In genomic region chr8:93868486-93869221, GRCm38 (mm10) we compare ENCODE assay signal across 21 mouse cellular contexts. TPM values are rescaled to one million over a fixed set of nuclear protein-coding genes. Genes with fewer than 3 reads are reported as not detected.
A peak's percentile ranks its signal among the peaks of the same experiment; 100 is the strongest.
DNase-seq lines count a peak whose midpoint lies in the region; ATAC-seq lines count a peak whose summit lies in the region.
"Had no signal": no experiment of that assay in that cellular context is flagged by ENCODE, and none has a peak within 500 bp of the region (broad histone marks: within the 10 kb centered on the region; RNA-seq: fewer than 3 reads in every experiment).

No protein-coding gene starts in this region.

- H3K4me3 ChIP-seq in midbrain, embryonic 11.5 days (ENCODE audit: low read depth, low read length), result no peak overlapping the region
- no peak overlapping the region for H3K4me3 ChIP-seq in midbrain, embryonic 16.5 days (ENCODE audit: low read depth, low read length)
- H3K4me3 ChIP-seq in heart, embryonic 10.5 days, result no peak overlapping the region
- H3K4me3 ChIP-seq: embryonic facial prominence, embryonic 10.5 days; forebrain, embryonic 13.5 days; gastrocnemius, adult 2 months; heart, embryonic 15.5 days; hindbrain, embryonic 10.5 days; intestine, embryonic 15.5 days had no signal

- no peaks in the 10 kb centered on the region for H3K27me3 ChIP-seq in midbrain, embryonic 11.5 days (ENCODE audit: control insufficient read depth, insufficient read depth, low read length)
- H3K27me3 ChIP-seq in midbrain, embryonic 16.5 days (ENCODE audit: control insufficient read depth, insufficient read depth, low read depth, low read length), result no peaks in the 10 kb centered on the region
- H3K27me3 ChIP-seq in heart, embryonic 10.5 days (ENCODE audit: insufficient read depth, poor library complexity, severe bottlenecking), result no peaks in the 10 kb centered on the region
- H3K27me3 ChIP-seq: forebrain, embryonic 13.5 days; heart, embryonic 15.5 days; intestine, embryonic 15.5 days had no signal

- no peak for ATAC-seq in midbrain, embryonic 11.5 days (ENCODE audit: low FRiP score)
- ATAC-seq in midbrain, embryonic 16.5 days, result no peak
- ATAC-seq in megakaryocyte, adult 5-6 weeks (ENCODE audit: poor library complexity, severe bottlenecking), result no peak
- ATAC-seq: forebrain, embryonic 13.5 days; forebrain, postnatal 0 days; intestine, embryonic 15.5 days had no signal

- no peak overlapping the region for H3K4me2 ChIP-seq in midbrain, embryonic 11.5 days
- no peak overlapping the region for H3K4me2 ChIP-seq in midbrain, embryonic 16.5 days (ENCODE audit: low read length)
- H3K4me2 ChIP-seq: forebrain, embryonic 13.5 days; heart, embryonic 15.5 days; hindbrain, embryonic 14.5 days; intestine, embryonic 15.5 days had no signal

- H3K4me1 ChIP-seq in midbrain, embryonic 11.5 days (ENCODE audit: control insufficient read depth, insufficient read depth, low read length), result no peaks in the 10 kb centered on the region
- H3K4me1 ChIP-seq in midbrain, embryonic 16.5 days (ENCODE audit: control insufficient read depth, insufficient read depth, low read length), result no peaks in the 10 kb centered on the region
- H3K4me1 ChIP-seq in heart, embryonic 10.5 days, result peaks cover 28% of the 10 kb centered on the region; the same call in 1 of the 2 replicates
- H3K4me1 ChIP-seq: embryonic facial prominence, embryonic 10.5 days; hindbrain, embryonic 10.5 days; intestine, embryonic 15.5 days had no signal

- no peak overlapping the region for H3K27ac ChIP-seq in midbrain, embryonic 11.5 days (ENCODE audit: low read depth, low read length)
- H3K27ac ChIP-seq in midbrain, embryonic 16.5 days (ENCODE audit: low read length), result no peak overlapping the region
- peak overlapping the region; percentile 4; the same call in 1 of the 2 replicates for H3K27ac ChIP-seq in heart, embryonic 10.5 days
- H3K27ac ChIP-seq: embryonic facial prominence, embryonic 10.5 days; forebrain, embryonic 13.5 days; gastrocnemius, adult 2 months; heart, embryonic 15.5 days; hindbrain, embryonic 10.5 days; hindbrain, embryonic 14.5 days; intestine, embryonic 15.5 days had no signal

- H3K36me3 ChIP-seq in midbrain, embryonic 11.5 days (ENCODE audit: control insufficient read depth, insufficient read depth, low read length), result no peaks in the 10 kb centered on the region
- no peaks in the 10 kb centered on the region for H3K36me3 ChIP-seq in midbrain, embryonic 16.5 days (ENCODE audit: control insufficient read depth, insufficient read depth, low read length)
- H3K36me3 ChIP-seq in heart, embryonic 10.5 days, result no peaks in the 10 kb centered on the region
- H3K36me3 ChIP-seq: embryonic facial prominence, embryonic 10.5 days; heart, embryonic 15.5 days; hindbrain, embryonic 10.5 days; intestine, embryonic 15.5 days had no signal

- intact Hi-C loops in heart, postnatal 14 days (cut with DNase I), result no loop called here

- H3K9me3 ChIP-seq in midbrain, embryonic 11.5 days (ENCODE audit: control insufficient read depth, low read length), result no peaks in the 10 kb centered on the region
- no peaks in the 10 kb centered on the region for H3K9me3 ChIP-seq in midbrain, embryonic 16.5 days (replicated peaks; ENCODE audit: control insufficient read depth, low read length, poor library complexity, severe bottlenecking)
- H3K9me3 ChIP-seq in heart, embryonic 10.5 days, result no peaks in the 10 kb centered on the region
- H3K9me3 ChIP-seq: embryonic facial prominence, embryonic 10.5 days; forebrain, embryonic 13.5 days; heart, embryonic 15.5 days; hindbrain, embryonic 10.5 days; intestine, embryonic 15.5 days had no signal

- 83% methylated on average over 5 of the region's 5 CpGs for WGBS in midbrain, embryonic 11.5 days
- 85% methylated on average over 5 of the region's 5 CpGs for WGBS in midbrain, embryonic 16.5 days
- 56% methylated on average over 5 of the region's 5 CpGs for WGBS in heart, embryonic 10.5 days

- no peak overlapping the region for H3K9ac ChIP-seq in midbrain, embryonic 11.5 days (ENCODE audit: low read length)
- no peak overlapping the region for H3K9ac ChIP-seq in midbrain, embryonic 16.5 days (ENCODE audit: low read depth, low read length)
- H3K9ac ChIP-seq: forebrain, embryonic 13.5 days; forebrain, postnatal 0 days; heart, embryonic 15.5 days; hindbrain, embryonic 14.5 days; intestine, embryonic 15.5 days had no signal

- peak; percentile 70 for DNase-seq in midbrain, embryonic 11.5 days (ENCODE audit: low spot score, missing footprints)
- DNase-seq in heart, embryonic 10.5 days (ENCODE audit: low spot score), result no peak
- DNase-seq in heart, postnatal 14 days, result peak; percentile 19 to 26
- DNase-seq in embryo, embryonic 9.5 days (ENCODE audit: extremely low spot score), result no peak
- no peak for DNase-seq in gastrocnemius, adult 8-10 months (ENCODE audit: low spot score in 2 of 2)
- DNase-seq: adrenal gland, adult 2 months; adrenal gland, postnatal 25 days; cerebellum, adult 18-20 months; cerebellum, adult 9-11 months; cerebellum, postnatal 36 days; forebrain, postnatal 0 days; gastrocnemius, adult 2 months; kidney, adult 2 months had no signal

RNA-seq across cellular contexts. Expression of gene Gnao1, which starts 58.9 kb away (rescaled TPM):
- 32.1 and 35.1 TPM in 2 replicates for polyA plus RNA-seq in midbrain, embryonic 11.5 days (2014; fragmentation: Nextera tagmentation; extraction: Ambion mirVana)
- 235 and 240 TPM in 2 replicates for polyA plus RNA-seq in midbrain, embryonic 16.5 days (2015; fragmentation: Nextera tagmentation; extraction: Ambion mirVana)
- polyA plus RNA-seq in heart, embryonic 10.5 days (2016; fragmentation: Nextera tagmentation; extraction: Ambion mirVana), result 9.3 and 11.3 TPM in 2 replicates
- 10 to 100 TPM; 20.0 to 26.8 TPM for total RNA-seq in heart, postnatal 14 days (2021)
- 0.41 TPM in 1 of 2 replicates, not detected in the other for total RNA-seq in megakaryocyte, adult 5-6 weeks (2015)
- not detected in 2 replicates for total RNA-seq in megakaryocyte, adult 5-6 weeks (2017)
- 1 to 10 TPM; 3.5 to 5.0 (median 4.5) TPM for total RNA-seq in gastrocnemius, adult 8-10 months (2022)

Comparison
In these comparisons a context has a peak if more than half of its experiments do, and no peak if none do; other contexts are left out.
1. DNase-seq: peak in midbrain, embryonic 11.5 days (single experiment) and heart, postnatal 14 days (2 of 2); none in heart, embryonic 10.5 days (single experiment), embryo, embryonic 9.5 days (single experiment) and gastrocnemius, adult 8-10 months (0 of 2).